Mouse (Mus musculus) liver, postnatal 0 days (tissue): ENCODE data around the gene Slfnl1. TPM values are rescaled to one million over a fixed set of nuclear protein-coding genes. Genes with fewer than 3 reads are reported as not detected.

ENCODE experiments used
- ATAC-seq: fragments of 200-750 bp; cut with Nextera tagmentation; 2 replicates; pipeline ENCODE4 v1.8.0; 2017; ENCODE audit warnings: mild to moderate bottlenecking, moderate library complexity
- DNase-seq: peaks from one replicate; pipeline ENCODE4 v3.0.0-alpha.2; 2016
- H3K27ac ChIP-seq: fragments of 300-500 bp; sonication (generic); 2 replicates; pipeline ENCODE4 v1.5.1; 2014; ENCODE audit warnings: antibody characterized with exemption, moderate library complexity, mild to moderate bottlenecking, low read depth
- H3K27me3 ChIP-seq: fragments of 300-500 bp; sonication (generic); 2 replicates; pipeline ENCODE4 v1.6.1; 2014; ENCODE audit warnings: low read length, control low read depth, mixed read lengths; ENCODE audit not compliant: insufficient read depth
- H3K36me3 ChIP-seq: fragments of 300-500 bp; sonication (generic); replicated peaks from 2 replicates; pipeline ENCODE4 v1.6.1; 2014; ENCODE audit warnings: mild to moderate bottlenecking, control low read depth, low read length, moderate library complexity, mixed read lengths; ENCODE audit not compliant: insufficient read depth
- H3K4me1 ChIP-seq: fragments of 300-500 bp; sonication (generic); 2 replicates; pipeline ENCODE4 v1.6.1; 2014; ENCODE audit warnings: antibody characterized with exemption, mild to moderate bottlenecking, control low read depth; ENCODE audit not compliant: insufficient read depth
- H3K4me2 ChIP-seq: fragments of 300-500 bp; sonication (generic); 2 replicates; pipeline ENCODE4 v1.6.1; 2014; ENCODE audit warnings: low read depth, mild to moderate bottlenecking, low read length, moderate library complexity, mixed read lengths
- H3K4me3 ChIP-seq: fragments of 300-500 bp; sonication (generic); 2 replicates; pipeline ENCODE4 v1.5.1; 2014; ENCODE audit warnings: low read depth, low read length
- H3K9ac ChIP-seq: fragments of 300-500 bp; sonication (generic); replicated peaks from 2 replicates; pipeline ENCODE4 v1.6.1; 2014; ENCODE audit warnings: mild to moderate bottlenecking, moderate library complexity
- H3K9me3 ChIP-seq: fragments of 300-500 bp; sonication (generic); 2 replicates; pipeline ENCODE4 v1.6.1; 2016; ENCODE audit warnings: mild to moderate bottlenecking, control low read depth, low read length, mixed read lengths
- CTCF ChIP-seq: sonication (generic); IDR thresholded peaks from 2 replicates; pipeline ENCODE4 v1.5.1; 2016; ENCODE audit warnings: antibody characterized with exemption, low read depth
- EP300 ChIP-seq: IDR thresholded peaks from 2 replicates; pipeline ENCODE4 v1.6.1; 2016; ENCODE audit warnings: antibody characterized with exemption, low read depth, mild to moderate bottlenecking
- WGBS: fragments of 180-500 bp; shearing (Covaris S2); extraction: QIAGEN DNeasy Blood & Tissue Kit; methylation state at CpG from one replicate; pipeline ENCODE4 v1.1.7; 2014; ENCODE audit not compliant: insufficient replicate concordance; 5-methylcytosine and 5-hydroxymethylcytosine counted together
- polyA plus RNA-seq: library from polyadenylated mRNA; unstranded; fragments of >200 nt; fragmentation: Nextera tagmentation; extraction: Ambion mirVana; gene quantifications from 2 replicates; pipeline ENCODE4 v1.2.1, GENCODE M21; 2015

Slfnl1 gene
- polyA plus RNA-seq, 1 experiment from 2014 or later: not detected

DNA sequence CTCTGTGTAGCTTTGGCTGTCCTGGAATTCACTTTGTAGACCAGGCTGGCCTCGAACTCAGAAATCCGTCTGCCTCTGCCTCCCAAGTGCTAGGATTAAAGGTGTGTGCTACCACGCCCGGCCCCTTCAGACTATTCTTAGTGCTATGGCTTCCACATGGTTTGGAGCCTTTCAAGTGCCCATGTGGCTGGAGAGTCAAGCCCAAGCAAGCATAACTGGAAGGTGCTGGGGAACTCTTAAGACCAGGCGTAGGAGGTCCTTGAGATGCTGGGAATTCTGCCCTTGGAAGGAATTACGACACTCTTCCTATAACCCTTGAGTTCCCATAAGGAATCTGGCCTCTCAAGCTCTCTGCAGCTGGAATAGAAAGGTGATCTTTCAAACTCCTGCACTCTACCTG, 24.6 kb downstream of the Slfnl1 start:
- no peaks in the 10 kb centered on the region for H3K9me3 ChIP-seq
- H3K4me3 ChIP-seq: no peak overlapping the region
- WGBS: 88% methylated on average over 6 of the region's 6 CpGs
- no peaks in the 10 kb centered on the region for H3K4me1 ChIP-seq
- H3K27ac ChIP-seq: no peak overlapping the region
- no peaks in the 10 kb centered on the region for H3K27me3 ChIP-seq
- ATAC-seq (no peak), DNase-seq (no peak)
- no peak overlapping the region for H3K4me2 ChIP-seq
- peaks cover 63% of the 10 kb centered on the region for H3K36me3 ChIP-seq
- no peak overlapping the region for H3K9ac ChIP-seq
- TF ChIP-seq EP300 (no peak), CTCF (no peak)

DNA sequence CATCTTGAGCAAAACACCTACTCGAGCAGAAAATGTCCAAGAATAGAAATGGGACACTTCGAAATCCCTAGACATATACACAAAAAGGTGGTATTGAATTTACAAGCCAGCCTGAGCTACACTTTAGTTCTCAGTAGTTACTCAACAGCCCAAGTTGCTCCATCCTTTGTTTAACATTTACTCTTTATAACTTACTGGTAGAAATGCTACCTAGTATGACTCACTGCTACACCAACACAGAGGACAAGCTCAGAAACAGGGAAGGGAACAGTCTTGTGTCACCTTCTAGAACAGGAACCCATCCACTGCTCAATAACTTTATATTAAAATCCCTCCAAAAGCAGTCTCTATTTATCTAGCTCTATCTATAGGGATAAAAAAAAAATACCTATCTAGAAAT, 33.7 kb downstream of the Slfnl1 start:
- TF ChIP-seq EP300 (0 out of 2 replicates have a peak, but pooled peaks have one; percentile 17), CTCF (no peak)

DNA sequence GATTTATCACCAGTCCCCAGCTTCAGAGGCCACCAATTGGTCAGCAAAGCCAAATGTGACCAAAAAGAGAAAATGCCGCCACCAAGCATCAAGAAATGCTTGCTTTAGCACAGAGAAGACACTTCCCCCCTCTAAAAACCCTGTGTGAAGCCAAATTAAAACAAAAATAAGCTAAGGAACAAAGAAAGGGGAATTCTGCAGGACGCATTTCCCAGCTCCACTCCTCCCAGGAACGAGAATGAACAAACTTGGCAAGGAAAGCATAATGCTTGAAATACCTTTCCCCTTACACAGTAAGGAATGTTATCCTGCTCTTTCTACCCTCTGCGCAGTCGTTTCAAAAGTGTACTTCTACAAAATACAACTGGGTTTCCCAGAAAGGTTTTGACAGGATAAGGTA, 36.0 kb downstream of the Slfnl1 start:
- Histone ChIP-seq H3K27me3 (no peaks in the 10 kb centered on the region), H3K4me1 (peaks cover 23% of the 10 kb centered on the region), H3K36me3 (peaks cover 16% of the 10 kb centered on the region), H3K27ac (no peak overlapping the region), H3K9ac (no peak overlapping the region), H3K4me2 (peak overlapping the region; percentile 4; the same call in 1 of the 2 replicates), H3K9me3 (no peaks in the 10 kb centered on the region), H3K4me3 (no peak overlapping the region)
- ATAC-seq: no peak
- DNase-seq: no peak
- TF ChIP-seq CTCF (no peak), EP300 (no peak)
- WGBS: 66% methylated on average over 5 of the region's 5 CpGs

More for the DNA sequence above, 33.7 kb downstream of the Slfnl1 start:
- H3K4me1 ChIP-seq: peaks cover 21% of the 10 kb centered on the region
- no peak overlapping the region for H3K4me2 ChIP-seq
- H3K27ac ChIP-seq: no peak overlapping the region
- H3K27me3 ChIP-seq: no peaks in the 10 kb centered on the region
- no peak for DNase-seq
- H3K4me3 ChIP-seq: no peak overlapping the region
- ATAC-seq: peak; percentile 11; the same call in 1 of the 2 replicates
- peaks cover 20% of the 10 kb centered on the region for H3K36me3 ChIP-seq
- H3K9ac ChIP-seq: no peak overlapping the region
- WGBS: 62% methylated on average over 2 of the region's 2 CpGs
- H3K9me3 ChIP-seq: no peaks in the 10 kb centered on the region

DNA sequence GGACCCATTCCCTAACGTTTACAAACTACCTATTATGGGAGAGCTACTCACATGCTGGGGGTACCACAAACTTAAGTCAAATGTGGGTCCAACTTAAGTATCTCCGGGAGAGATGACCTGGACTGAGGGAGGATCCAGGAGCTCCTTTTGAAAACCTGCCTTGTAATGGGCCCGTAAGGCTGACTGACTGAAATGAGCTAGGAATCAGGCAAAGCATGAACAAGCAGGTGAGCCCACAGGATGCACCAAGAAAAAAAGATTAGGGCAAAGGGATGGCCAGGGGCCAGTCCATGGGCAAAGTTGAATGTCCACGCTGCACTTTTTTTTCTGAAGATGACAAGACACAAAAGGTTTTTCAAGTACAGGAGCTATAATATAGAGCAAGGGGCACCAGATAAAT, 37.0 kb downstream of the Slfnl1 start:
- TF ChIP-seq CTCF: no peak
- TF ChIP-seq EP300: no peak
- WGBS: 6% methylated on average over 4 of the region's 4 CpGs
- Histone ChIP-seq H3K36me3 (peaks cover 6% of the 10 kb centered on the region; the same call in 1 of the 2 replicates), H3K9me3 (no peaks in the 10 kb centered on the region), H3K27ac (0 out of 2 replicates have a peak overlapping the region, but pooled peaks have one; percentile 77), H3K4me3 (peak overlapping the region; percentile 90), H3K27me3 (no peaks in the 10 kb centered on the region), H3K4me2 (peak overlapping the region; percentile 100), H3K4me1 (peaks cover 23% of the 10 kb centered on the region), H3K9ac (peak overlapping the region; percentile 89)
- DNase-seq (peak; percentile 18), ATAC-seq (no peak)

DNA sequence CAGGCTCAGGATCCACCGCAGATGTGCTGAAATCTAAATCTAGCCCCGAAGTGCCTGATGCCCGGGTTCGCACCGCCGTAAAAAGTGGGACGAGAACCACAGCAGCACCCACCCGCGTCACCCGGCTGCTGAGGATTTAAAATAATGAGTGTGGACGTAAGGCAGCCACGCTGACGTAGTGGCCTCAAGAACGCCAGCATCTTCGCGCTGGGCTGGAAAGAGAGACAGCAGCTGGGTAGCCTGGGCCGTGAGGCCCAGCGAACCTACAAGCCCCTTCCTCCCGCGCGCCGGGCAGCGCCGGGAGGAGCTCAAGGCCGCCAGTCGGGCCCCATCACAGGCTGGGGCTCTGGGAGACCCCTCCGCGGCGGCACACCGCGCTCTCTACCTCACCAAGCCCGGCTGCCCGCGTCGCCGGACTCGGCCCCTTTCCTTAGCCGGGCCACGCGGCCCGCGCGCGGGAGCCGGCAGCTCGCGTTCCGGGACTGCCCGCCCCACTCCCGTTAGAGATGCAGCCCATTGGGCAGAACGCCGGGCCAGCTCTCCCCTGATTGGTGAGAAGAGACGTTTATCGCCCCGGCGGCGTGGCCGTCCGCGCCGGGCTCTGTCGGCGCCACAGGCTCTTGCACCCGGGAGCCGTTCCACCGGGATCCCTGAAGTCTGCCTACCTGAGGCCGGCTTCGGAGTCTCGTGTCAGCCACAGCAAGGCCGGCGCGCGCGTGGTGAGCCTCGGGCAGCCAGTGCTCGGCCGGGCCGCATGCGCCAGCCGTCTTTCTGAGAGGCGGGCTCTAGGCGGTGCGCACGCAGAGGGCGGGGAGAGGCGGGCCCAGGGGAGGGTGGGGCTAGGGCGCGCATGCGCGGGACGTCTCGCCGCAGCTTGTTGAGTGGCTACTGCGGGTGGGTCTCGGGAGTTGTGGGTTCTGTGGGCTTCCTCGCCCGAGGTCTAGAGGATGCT, 37.7 kb downstream of the Slfnl1 start, which contains the start of gene Ctps:
Gene Ctps, minus strand, starts transcription at position 791 of the 952 bp plus-strand sequence.
- H3K36me3 ChIP-seq: peaks cover 2% of the 10 kb centered on the region; the same call in 1 of the 2 replicates
- no peak for TF ChIP-seq EP300
- no peak for TF ChIP-seq CTCF
- H3K4me1 ChIP-seq: peaks cover 23% of the 10 kb centered on the region

DNA sequence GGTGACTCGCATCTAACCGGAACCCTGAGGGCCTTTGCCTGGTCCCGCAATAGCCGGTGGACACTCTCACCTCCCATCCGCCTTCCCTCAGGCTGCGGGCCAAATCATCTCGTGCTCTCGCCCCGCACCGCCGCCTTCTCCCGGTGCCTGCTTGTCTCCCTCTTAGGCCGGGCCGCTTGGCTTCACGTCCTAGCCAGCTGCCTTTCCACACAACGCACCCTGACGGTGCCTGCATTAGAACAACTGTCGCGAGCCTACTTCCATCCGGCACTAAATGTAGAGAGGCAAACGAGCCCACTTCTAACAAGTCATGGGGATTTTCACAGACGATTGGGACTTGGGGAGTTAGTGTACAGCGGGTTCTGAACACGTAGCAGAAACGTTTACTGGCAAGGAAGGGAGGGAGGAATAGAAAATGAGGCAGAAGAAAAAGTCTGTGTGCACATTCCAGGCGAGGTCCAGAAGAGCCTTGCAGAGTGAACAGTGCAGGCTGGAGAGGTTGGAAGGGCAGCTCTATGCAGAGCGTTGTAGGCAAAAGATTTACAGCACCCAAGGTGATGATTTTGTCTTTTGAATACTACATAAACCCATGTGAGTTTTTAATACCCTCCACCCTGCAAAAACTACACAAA, 38.5 kb downstream of the Slfnl1 start:
- no peak for TF ChIP-seq EP300
- TF ChIP-seq CTCF: no peak
- Histone ChIP-seq H3K36me3 (no peaks in the 10 kb centered on the region), H3K4me2 (peak overlapping the region; percentile 100), H3K27ac (peak overlapping the region; percentile 77), H3K9me3 (no peaks in the 10 kb centered on the region), H3K27me3 (no peaks in the 10 kb centered on the region), H3K4me1 (peaks cover 23% of the 10 kb centered on the region), H3K4me3 (peak overlapping the region; percentile 90), H3K9ac (peak overlapping the region; percentile 89)
- ATAC-seq: peak; percentile 38
- under 1% methylated on average over 27 of the region's 27 CpGs for WGBS
- DNase-seq: no peak

More for the DNA sequence above, 37.7 kb downstream of the Slfnl1 start, which contains the start of gene Ctps:
- H3K9ac ChIP-seq: peak within 1 kb of the TSS; percentile 89
- DNase-seq: peak; percentile 97
- peak within 1 kb of the TSS; percentile 77 for H3K27ac ChIP-seq
- no peaks in the 10 kb centered on the region for H3K27me3 ChIP-seq
- H3K9me3 ChIP-seq: no peaks in the 10 kb centered on the region
- H3K4me3 ChIP-seq: peak within 1 kb of the TSS; percentile 90
- ATAC-seq: peak; percentile 96
- WGBS: 1% methylated on average over 78 of the region's 97 CpGs
- peak within 1 kb of the TSS; percentile 100 for H3K4me2 ChIP-seq
